Mouse (Mus musculus) liver, adult 2 months (tissue): ENCODE data around the gene Slc7a6. TPM values are rescaled to one million over a fixed set of nuclear protein-coding genes. Genes with fewer than 3 reads are reported as not detected.
A peak's percentile ranks its signal among the peaks of the same experiment; 100 is the strongest.

Source experiments
- DNase-seq: peaks from one replicate; pipeline ENCODE4 v3.0.0-alpha.2; 2011; ENCODE audit warnings: low read depth, low spot score; ENCODE audit errors: extremely low read depth
- H3K27ac ChIP-seq: fragments of 200-500 bp; replicated peaks from 2 replicates; pipeline ENCODE4 v1.5.1; 2012; ENCODE audit warnings: low read depth, mild to moderate bottlenecking, control low read depth, inconsistent platforms, low read length; ENCODE audit not compliant: insufficient read depth
- H3K27me3 ChIP-seq: fragments of 200-500 bp; 2 replicates; pipeline ENCODE4 v1.6.1; 2012; ENCODE audit warnings: mild to moderate bottlenecking, moderate library complexity, low read length, inconsistent platforms; ENCODE audit not compliant: control insufficient read depth, insufficient read depth
- H3K36me3 ChIP-seq: fragments of 200-500 bp; 2 replicates; pipeline ENCODE4 v1.6.1; 2012; ENCODE audit warnings: low read length, inconsistent platforms; ENCODE audit not compliant: control insufficient read depth, insufficient read depth
- H3K4me1 ChIP-seq: fragments of 200-500 bp; 2 replicates; pipeline ENCODE4 v1.6.1; 2011; ENCODE audit warnings: low read length; ENCODE audit not compliant: control insufficient read depth, insufficient read depth
- H3K4me3 ChIP-seq: fragments of 200-500 bp; 2 replicates; pipeline ENCODE4 v1.5.1; 2011; ENCODE audit warnings: low read depth, mild to moderate bottlenecking, control low read depth, low read length, moderate library complexity; ENCODE audit not compliant: insufficient read depth
- H3K79me2 ChIP-seq: fragments of 200-500 bp; 2 replicates; pipeline ENCODE4 v1.6.1; 2012; ENCODE audit warnings: inconsistent platforms, mild to moderate bottlenecking, low read length, moderate library complexity; ENCODE audit not compliant: control insufficient read depth, insufficient read depth
- H3K9ac ChIP-seq: fragments of 200-500 bp; 2 replicates; pipeline ENCODE4 v1.6.1; 2012; ENCODE audit warnings: low read depth, mild to moderate bottlenecking, control low read depth, inconsistent platforms, low read length
- CTCF ChIP-seq: fragments of 200-500 bp; IDR thresholded peaks from 2 replicates; pipeline ENCODE4 v1.5.1; 2011; ENCODE audit warnings: low read depth, low read length, control low read depth
- POLR2A ChIP-seq: fragments of 200-500 bp; IDR thresholded peaks from 2 replicates; pipeline ENCODE4 v1.6.1; 2011; ENCODE audit warnings: low read length, control low read depth; ENCODE audit not compliant: insufficient read depth; ENCODE audit errors: extremely low read depth
- WGBS: fragments of 180-500 bp; shearing (Covaris S2); methylation state at CpG from one replicate; pipeline ENCODE4 v1.1.7; 2018; 5-methylcytosine and 5-hydroxymethylcytosine counted together
- polyA plus RNA-seq: library from polyadenylated mRNA; depleted of rRNA; stranded (reverse); fragments of >200 nt; gene quantifications from 2 replicates; pipeline ENCODE4 v1.2.3, GENCODE M21; 2012
- total RNA-seq: library from RNA; depleted of rRNA; stranded (reverse); fragments of >200 nt; gene quantifications from 2 replicates; pipeline ENCODE4 v1.2.3, GENCODE M21; 2014

The Slc7a6 gene
- total and polyA plus RNA-seq, 2 experiments, result 0.09 to 0.91 TPM

- no peaks in the 10 kb centered on the region for H3K27me3 ChIP-seq
- DNase-seq, result peak; percentile 92
- H3K27ac ChIP-seq, result peak within 1 kb of the TSS; percentile 93
- peaks cover 28% of the 10 kb centered on the region for H3K4me1 ChIP-seq
- under 1% methylated on average over 86 of the region's 86 CpGs for WGBS
- peak within 1 kb of the TSS; percentile 96 for H3K9ac ChIP-seq
- peak; percentile 87 for TF ChIP-seq POLR2A
- no peak for TF ChIP-seq CTCF
- H3K79me2 ChIP-seq, result peaks cover 14% of the 10 kb centered on the region; the same call in 1 of the 2 replicates
- peak within 1 kb of the TSS; percentile 81 for H3K4me3 ChIP-seq
- peaks cover 17% of the 10 kb centered on the region for H3K36me3 ChIP-seq
Observed at GRCm38 (mm10) chr8:106136156-106137130, 32.2 kb upstream of the Slc7a6 start, which contains the start of gene Esrp2. Esrp2 (minus strand) TSS chr8:106136974.

GRCm38 (mm10) chr8:106137218-106137905 is 31.3 kb upstream of the Slc7a6 start:
- peaks cover 10% of the 10 kb centered on the region for H3K36me3 ChIP-seq
- peaks cover 25% of the 10 kb centered on the region for H3K4me1 ChIP-seq
- TF ChIP-seq CTCF, result no peak
- TF ChIP-seq POLR2A, result no peak
- H3K27ac ChIP-seq, result peak overlapping the region; percentile 93
- peaks cover 14% of the 10 kb centered on the region; the same call in 1 of the 2 replicates for H3K79me2 ChIP-seq
- peak overlapping the region; percentile 81 for H3K4me3 ChIP-seq
- no peak for DNase-seq
- H3K27me3 ChIP-seq, result no peaks in the 10 kb centered on the region
- WGBS, result 4% methylated on average over 22 of the region's 22 CpGs
- peak overlapping the region; percentile 77 for H3K9ac ChIP-seq

- DNase-seq, result peak; percentile 85
- WGBS, result under 1% methylated on average over 24 of the region's 24 CpGs
- H3K27ac ChIP-seq, result peak overlapping the region; percentile 93
- peaks cover 14% of the 10 kb centered on the region; the same call in 1 of the 2 replicates for H3K79me2 ChIP-seq
- TF ChIP-seq POLR2A, result peak; percentile 80
- no peak for TF ChIP-seq CTCF
- H3K4me1 ChIP-seq, result peaks cover 18% of the 10 kb centered on the region
- peak overlapping the region; percentile 77 for H3K9ac ChIP-seq
- peaks cover 5% of the 10 kb centered on the region; the same call in 1 of the 2 replicates for H3K36me3 ChIP-seq
- peak overlapping the region; percentile 81 for H3K4me3 ChIP-seq
- no peaks in the 10 kb centered on the region for H3K27me3 ChIP-seq
Observed at GRCm38 (mm10) chr8:106137906-106138477, 30.7 kb upstream of the Slc7a6 start.

GRCm38 (mm10) chr8:106138616-106139015 is 30.0 kb upstream of the Slc7a6 start:
- Histone ChIP-seq H3K36me3 (no peaks in the 10 kb centered on the region), H3K27ac (peak overlapping the region; percentile 43), H3K4me1 (peaks cover 15% of the 10 kb centered on the region), H3K79me2 (peaks cover 11% of the 10 kb centered on the region; the same call in 1 of the 2 replicates), H3K4me3 (peak overlapping the region; percentile 81), H3K9ac (peak overlapping the region; percentile 42), H3K27me3 (no peaks in the 10 kb centered on the region)
- TF ChIP-seq POLR2A, result no peak
- TF ChIP-seq CTCF, result no peak
- no peak for DNase-seq
- 12% methylated on average over 7 of the region's 7 CpGs for WGBS

GRCm38 (mm10) chr8:106140191-106140590 is 28.5 kb upstream of the Slc7a6 start:
- TF ChIP-seq CTCF (no peak), POLR2A (no peak)
- Histone ChIP-seq H3K4me3 (no peak overlapping the region), H3K9ac (no peak overlapping the region), H3K36me3 (no peaks in the 10 kb centered on the region), H3K27me3 (no peaks in the 10 kb centered on the region), H3K27ac (no peak overlapping the region), H3K79me2 (no peaks in the 10 kb centered on the region; the same call in 1 of the 2 replicates), H3K4me1 (peaks cover 4% of the 10 kb centered on the region; the same call in 1 of the 2 replicates)
- no peak for DNase-seq
- 43% methylated on average over 5 of the region's 5 CpGs for WGBS
